Mouse (Mus musculus): Measurements from ENCODE around the gene Fbxl17.

Fbxl17 gene

GRCm38 (mm10) chr17:63053311-63053710 is 446.5 kb downstream of the Fbxl17 start:
- DNase-seq (ENCODE audit: low spot score in 2 of 2), result no peak

- no peak for DNase-seq (ENCODE audit: low spot score in 2 of 2)
Measured at GRCm38 (mm10) chr17:63046401-63046800, 453.4 kb downstream of the Fbxl17 start.

GRCm38 (mm10) chr17:63045297-63045696 is 454.5 kb downstream of the Fbxl17 start:
- no peak for DNase-seq (ENCODE audit: low spot score in 2 of 2)

- DNase-seq (ENCODE audit: low spot score in 2 of 2), result no peak
Measured at GRCm38 (mm10) chr17:63043046-63043675, 456.7 kb downstream of the Fbxl17 start.

GRCm38 (mm10) chr17:63037562-63037961 is 462.3 kb downstream of the Fbxl17 start:
- no peak for DNase-seq (ENCODE audit: low spot score in 2 of 2)

GRCm38 (mm10) chr17:63033141-63033540 is 466.7 kb downstream of the Fbxl17 start:
- DNase-seq (ENCODE audit: low spot score in 2 of 2), result peak in 1 of 2 experiments; percentile 37

GRCm38 (mm10) chr17:63029105-63029504 is 470.7 kb downstream of the Fbxl17 start:
- no peak for DNase-seq (ENCODE audit: low spot score in 2 of 2)

- peak; percentile 46 to 75 for DNase-seq (ENCODE audit: low spot score in 2 of 2)
Measured at GRCm38 (mm10) chr17:63025238-63025637, 474.6 kb downstream of the Fbxl17 start.

GRCm38 (mm10) chr17:63017605-63018167 is 482.1 kb downstream of the Fbxl17 start:
- no peak for DNase-seq (ENCODE audit: low spot score in 2 of 2)

GRCm38 (mm10) chr17:63012571-63012923 is 487.3 kb downstream of the Fbxl17 start:
- no peak for DNase-seq (ENCODE audit: low spot score in 2 of 2)

GRCm38 (mm10) chr17:63011893-63012570 is 487.8 kb downstream of the Fbxl17 start:
- peak; percentile 83 to 92 for DNase-seq (ENCODE audit: low spot score in 2 of 2)

GRCm38 (mm10) chr17:63010830-63011229 is 489.0 kb downstream of the Fbxl17 start:
- DNase-seq (ENCODE audit: low spot score in 2 of 2), result no peak

- DNase-seq (ENCODE audit: low spot score in 2 of 2), result no peak
Measured at GRCm38 (mm10) chr17:63008788-63009187, 491.0 kb downstream of the Fbxl17 start.

- no peak for DNase-seq (ENCODE audit: low spot score in 2 of 2)
Measured at GRCm38 (mm10) chr17:63008277-63008676, 491.5 kb downstream of the Fbxl17 start.

GRCm38 (mm10) chr17:63007876-63008275 is 491.9 kb downstream of the Fbxl17 start:
- no peak for DNase-seq (ENCODE audit: low spot score in 2 of 2)

Data from frontal cortex, postnatal 36 days (tissue).